Mouse (Mus musculus): Measurements from ENCODE around the gene Adgrb3. TPM values are rescaled to one million over a fixed set of nuclear protein-coding genes. Genes with fewer than 3 reads are reported as not detected.
"Not testable (repeated sequence)": the region's sequence is repeated elsewhere in the genome, so short reads cannot be mapped to it uniquely, and the experiment has no call there.

Gene Adgrb3
- polyA plus RNA-seq, 1 experiment, result 0.08 TPM

DNA sequence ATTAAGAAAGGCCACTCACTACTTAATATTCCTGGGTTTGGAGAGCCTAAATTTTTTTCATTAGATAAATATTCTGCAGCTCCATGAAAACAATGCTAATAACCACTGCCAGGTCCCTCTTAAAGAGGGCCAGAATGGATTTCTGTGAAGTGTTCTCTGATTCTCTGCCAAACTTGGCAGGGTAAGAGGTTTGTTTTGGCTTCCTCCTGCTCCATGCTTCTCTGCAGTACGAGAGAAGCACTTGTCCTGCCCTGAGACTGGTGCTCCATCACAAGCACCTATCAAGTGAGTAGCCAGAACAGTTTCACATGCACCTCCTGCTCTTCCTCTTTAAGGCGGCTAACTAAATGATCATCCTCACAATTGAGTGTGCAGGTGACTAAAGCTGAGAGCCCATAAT lies 771.9 kb downstream of the Adgrb3 start:
- no peak for DNase-seq (ENCODE audit: low read depth in 1 of 2, low spot score in 2 of 2)
- WGBS, result 70% methylated on average over 2 of the region's 2 CpGs

DNA sequence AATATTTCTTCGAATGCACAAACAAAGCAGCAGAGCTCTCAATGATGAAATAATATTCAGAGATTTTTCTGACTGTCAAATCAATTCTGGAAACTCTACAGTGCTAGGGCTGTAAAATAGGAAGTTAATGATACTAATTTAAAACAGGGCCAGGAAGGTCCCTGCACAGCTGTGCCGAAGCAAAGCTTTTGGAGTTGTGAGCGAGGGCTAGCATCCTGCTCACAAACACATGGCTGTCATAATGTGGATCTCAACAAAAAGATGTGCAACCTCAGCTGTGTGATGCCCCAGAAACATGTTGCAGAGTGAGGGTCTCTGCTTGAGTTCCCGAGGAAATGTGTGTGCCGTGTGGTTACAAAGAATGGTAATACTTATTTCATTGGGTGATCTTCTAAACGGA lies 772.3 kb downstream of the Adgrb3 start:
- Histone ChIP-seq H3K4me1 (ENCODE audit: control insufficient read depth, insufficient read depth, insufficient read length) (no peaks in the 10 kb centered on the region), H3K4me3 (ENCODE audit: extremely low read depth, insufficient read depth, insufficient read length) (no peak overlapping the region), H3K27me3 (ENCODE audit: control insufficient read depth, insufficient read depth, low read length) (no peaks in the 10 kb centered on the region), H3K27ac (ENCODE audit: insufficient read depth, low read length) (no peak overlapping the region), H3K36me3 (ENCODE audit: control insufficient read depth, insufficient read depth, low read length) (no peaks in the 10 kb centered on the region)
- no peak for TF ChIP-seq POLR2A (IDR thresholded peaks at IDR 0.05; ENCODE audit: low read depth, low read length)
- DNase-seq (ENCODE audit: low read depth in 1 of 2, low spot score in 2 of 2), result no peak
- 80% methylated on average over 6 of the region's 6 CpGs for WGBS

More for the DNA sequence above, 771.9 kb downstream of the Adgrb3 start:
- Histone ChIP-seq H3K36me3 (ENCODE audit: control insufficient read depth, insufficient read depth, low read length) (no peaks in the 10 kb centered on the region), H3K4me3 (ENCODE audit: extremely low read depth, insufficient read depth, insufficient read length) (no peak overlapping the region), H3K27ac (ENCODE audit: insufficient read depth, low read length) (no peak overlapping the region), H3K27me3 (ENCODE audit: control insufficient read depth, insufficient read depth, low read length) (no peaks in the 10 kb centered on the region), H3K4me1 (ENCODE audit: control insufficient read depth, insufficient read depth, insufficient read length) (no peaks in the 10 kb centered on the region)
- TF ChIP-seq POLR2A (IDR thresholded peaks at IDR 0.05; ENCODE audit: low read depth, low read length) (no peak), CTCF (IDR thresholded peaks at IDR 0.05; ENCODE audit: extremely low read depth, insufficient read depth, insufficient read length, insufficient replicate concordance) (no peak)

DNA sequence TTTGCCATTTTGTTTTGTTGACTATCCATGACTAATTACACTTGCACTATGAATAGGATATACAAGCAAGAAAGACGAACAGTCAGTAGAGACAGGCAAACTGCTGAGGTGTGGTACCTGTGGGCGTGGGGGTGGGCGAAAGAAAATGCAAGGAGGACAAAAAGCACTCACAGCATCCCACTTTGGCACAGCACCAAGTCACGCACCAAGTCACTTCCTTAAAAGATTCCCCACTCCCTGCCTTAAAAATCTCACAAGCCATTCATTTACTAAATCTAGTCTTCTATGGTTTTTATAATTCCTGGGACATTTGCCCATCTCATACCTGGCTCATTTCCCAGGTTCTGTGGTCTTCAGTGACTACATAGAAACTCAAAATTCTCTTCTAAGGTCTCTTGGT lies 787.4 kb downstream of the Adgrb3 start:
- H3K27me3 ChIP-seq (ENCODE audit: control insufficient read depth, insufficient read depth, low read length), result no peaks in the 10 kb centered on the region
- WGBS, result 78% methylated on average over 4 of the region's 4 CpGs
- no peak overlapping the region for H3K4me3 ChIP-seq (ENCODE audit: extremely low read depth, insufficient read depth, insufficient read length)
- no peak overlapping the region for H3K27ac ChIP-seq (ENCODE audit: insufficient read depth, low read length)
- H3K4me1 ChIP-seq (ENCODE audit: control insufficient read depth, insufficient read depth, insufficient read length), result no peaks in the 10 kb centered on the region
- no peak for TF ChIP-seq POLR2A (IDR thresholded peaks at IDR 0.05; ENCODE audit: low read depth, low read length)
- no peak for TF ChIP-seq CTCF (IDR thresholded peaks at IDR 0.05; ENCODE audit: extremely low read depth, insufficient read depth, insufficient read length, insufficient replicate concordance)
- no peaks in the 10 kb centered on the region for H3K36me3 ChIP-seq (ENCODE audit: control insufficient read depth, insufficient read depth, low read length)
- DNase-seq (ENCODE audit: low read depth in 1 of 2, low spot score in 2 of 2), result no peak

GRCm38 (mm10) chr1:25034161-25034560 lies 795.3 kb downstream of the Adgrb3 start:
- Histone ChIP-seq H3K36me3 (ENCODE audit: control insufficient read depth, insufficient read depth, low read length) (no peaks in the 10 kb centered on the region), H3K4me3 (ENCODE audit: extremely low read depth, insufficient read depth, insufficient read length) (no peak overlapping the region), H3K4me1 (ENCODE audit: control insufficient read depth, insufficient read depth, insufficient read length) (no peaks in the 10 kb centered on the region), H3K27ac (ENCODE audit: insufficient read depth, low read length) (no peak overlapping the region), H3K27me3 (ENCODE audit: control insufficient read depth, insufficient read depth, low read length) (no peaks in the 10 kb centered on the region)
- DNase-seq (ENCODE audit: low read depth in 1 of 2, low spot score in 2 of 2), result no peak
- TF ChIP-seq POLR2A (IDR thresholded peaks at IDR 0.05; ENCODE audit: low read depth, low read length) (no peak), CTCF (IDR thresholded peaks at IDR 0.05; ENCODE audit: extremely low read depth, insufficient read depth, insufficient read length, insufficient replicate concordance) (no peak)
- WGBS, result 77% methylated on average over 10 of the region's 10 CpGs

- WGBS, result 78% methylated on average over 8 of the region's 8 CpGs
Measured at GRCm38 (mm10) chr1:25033155-25034095, 796.1 kb downstream of the Adgrb3 start.

DNA sequence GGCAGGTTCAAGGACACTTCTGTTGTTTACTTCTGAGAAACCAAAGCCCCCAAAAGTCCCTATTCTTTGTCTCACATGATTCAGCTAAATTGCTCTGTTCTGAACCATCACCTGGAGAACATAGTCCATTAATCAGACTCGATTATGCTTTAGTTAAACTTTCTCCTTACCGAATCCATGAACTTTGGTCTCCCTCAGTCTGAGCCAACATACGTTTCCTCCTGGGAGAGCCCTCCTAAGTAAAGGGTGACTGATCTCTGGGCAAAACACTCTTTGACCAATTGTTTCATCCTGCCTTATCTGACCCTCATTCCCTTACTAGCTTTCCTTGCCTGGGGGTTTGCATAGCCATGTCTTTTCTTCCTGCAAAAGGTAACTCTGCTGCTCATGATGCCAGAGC lies 806.4 kb downstream of the Adgrb3 start:
- 79% methylated on average over 3 of the region's 3 CpGs for WGBS
- no peak for DNase-seq (ENCODE audit: low read depth in 1 of 2, low spot score in 2 of 2)
- Histone ChIP-seq H3K27me3 (ENCODE audit: control insufficient read depth, insufficient read depth, low read length) (no peaks in the 10 kb centered on the region), H3K27ac (ENCODE audit: insufficient read depth, low read length) (no peak overlapping the region), H3K4me3 (ENCODE audit: extremely low read depth, insufficient read depth, insufficient read length) (no peak overlapping the region), H3K36me3 (ENCODE audit: control insufficient read depth, insufficient read depth, low read length) (no peaks in the 10 kb centered on the region), H3K4me1 (ENCODE audit: control insufficient read depth, insufficient read depth, insufficient read length) (no peaks in the 10 kb centered on the region)
- TF ChIP-seq CTCF (IDR thresholded peaks at IDR 0.05; ENCODE audit: extremely low read depth, insufficient read depth, insufficient read length, insufficient replicate concordance) (no peak), POLR2A (IDR thresholded peaks at IDR 0.05; ENCODE audit: low read depth, low read length) (no peak)

More at GRCm38 (mm10) chr1:25033155-25034095, 796.1 kb downstream of the Adgrb3 start:
- H3K27me3 ChIP-seq (ENCODE audit: control insufficient read depth, insufficient read depth, low read length), result no peaks in the 10 kb centered on the region
- no peak overlapping the region for H3K4me3 ChIP-seq (ENCODE audit: extremely low read depth, insufficient read depth, insufficient read length)
- H3K27ac ChIP-seq (ENCODE audit: insufficient read depth, low read length), result no peak overlapping the region
- TF ChIP-seq POLR2A (IDR thresholded peaks at IDR 0.05; ENCODE audit: low read depth, low read length) (no peak), CTCF (IDR thresholded peaks at IDR 0.05; ENCODE audit: extremely low read depth, insufficient read depth, insufficient read length, insufficient replicate concordance) (no peak)
- no peaks in the 10 kb centered on the region for H3K4me1 ChIP-seq (ENCODE audit: control insufficient read depth, insufficient read depth, insufficient read length)
- H3K36me3 ChIP-seq (ENCODE audit: control insufficient read depth, insufficient read depth, low read length), result no peaks in the 10 kb centered on the region
- DNase-seq (ENCODE audit: low read depth in 1 of 2, low spot score in 2 of 2), result no peak

DNA sequence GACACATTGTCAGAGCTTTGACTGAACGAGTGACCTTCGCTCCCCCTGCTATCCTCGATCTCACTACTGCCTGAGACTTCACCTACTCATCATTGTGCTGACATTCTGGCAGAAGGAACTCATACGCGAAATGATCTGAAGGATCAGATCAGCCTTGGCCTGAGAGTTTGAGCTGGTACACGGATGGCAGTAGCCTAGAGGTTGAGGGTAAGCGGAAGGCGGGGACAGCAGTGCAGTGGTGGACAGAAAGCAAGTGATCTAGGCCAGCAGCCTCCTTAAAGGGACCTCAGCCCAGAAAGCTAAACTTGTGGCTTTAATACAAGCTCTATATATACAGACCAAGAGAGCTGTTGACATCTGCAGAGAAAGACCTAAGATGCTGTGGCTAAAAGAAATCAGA lies 811.7 kb downstream of the Adgrb3 start:
- not testable (repeated sequence) for H3K4me1 ChIP-seq (ENCODE audit: control insufficient read depth, insufficient read depth, insufficient read length); H3K4me3 ChIP-seq (ENCODE audit: extremely low read depth, insufficient read depth, insufficient read length)
- WGBS, result 86% methylated on average over 8 of the region's 8 CpGs

More for the DNA sequence above, 811.7 kb downstream of the Adgrb3 start:
- not testable (repeated sequence) for DNase-seq (ENCODE audit: low read depth in 1 of 2, low spot score in 2 of 2); H3K36me3 ChIP-seq (ENCODE audit: control insufficient read depth, insufficient read depth, low read length); H3K27me3 ChIP-seq (ENCODE audit: control insufficient read depth, insufficient read depth, low read length); H3K27ac ChIP-seq (ENCODE audit: insufficient read depth, low read length)
